Mouse (Mus musculus): Measurements from ENCODE around the gene Lce1a1.
A peak's percentile ranks its signal among the peaks of the same experiment; 100 is the strongest.

The Lce1a1 gene

DNA sequence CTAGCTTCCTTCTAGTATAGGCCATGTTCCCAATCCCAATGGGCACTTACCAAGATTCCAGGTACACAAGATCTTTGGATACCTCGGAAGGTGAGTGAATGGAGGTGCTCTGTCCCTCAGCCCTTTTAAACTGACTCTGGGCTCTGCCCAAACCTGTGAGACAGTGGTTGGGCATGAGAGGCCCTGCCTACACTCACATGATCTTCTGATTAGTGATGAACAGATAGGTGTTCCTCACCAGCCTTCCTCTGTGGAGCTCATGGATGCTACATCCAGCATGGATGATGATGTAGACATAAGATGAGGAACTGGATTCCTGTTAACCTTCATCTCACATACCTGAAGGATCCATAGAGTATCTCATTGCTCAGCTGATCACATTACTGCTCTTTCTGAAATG, at the start of gene Lce1a1:
TSS of gene Lce1a1 (minus strand) at position 101 of the 400 bp plus-strand sequence.
- DNase-seq: no peak

DNA sequence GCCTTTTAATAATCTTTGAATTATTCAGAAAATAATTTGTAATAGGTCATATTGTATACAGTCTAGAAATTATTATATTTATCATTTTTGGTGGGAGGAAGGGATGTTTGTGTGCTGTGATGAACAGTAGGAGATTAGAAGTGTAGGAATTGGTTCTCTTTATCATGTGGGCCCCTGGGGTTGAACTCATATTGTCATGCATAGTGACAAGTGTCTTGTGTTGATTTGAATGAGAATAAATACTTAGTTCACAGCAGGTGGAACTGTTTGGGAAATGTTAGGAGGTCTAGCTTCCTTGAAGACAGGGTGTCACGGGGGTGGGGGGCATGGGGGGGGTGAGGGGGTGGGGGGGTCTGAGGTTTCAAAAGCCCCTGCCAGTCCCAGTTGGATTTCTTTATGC, 46.5 kb upstream of the Lce1a1 start:
- DNase-seq: no peak

DNA sequence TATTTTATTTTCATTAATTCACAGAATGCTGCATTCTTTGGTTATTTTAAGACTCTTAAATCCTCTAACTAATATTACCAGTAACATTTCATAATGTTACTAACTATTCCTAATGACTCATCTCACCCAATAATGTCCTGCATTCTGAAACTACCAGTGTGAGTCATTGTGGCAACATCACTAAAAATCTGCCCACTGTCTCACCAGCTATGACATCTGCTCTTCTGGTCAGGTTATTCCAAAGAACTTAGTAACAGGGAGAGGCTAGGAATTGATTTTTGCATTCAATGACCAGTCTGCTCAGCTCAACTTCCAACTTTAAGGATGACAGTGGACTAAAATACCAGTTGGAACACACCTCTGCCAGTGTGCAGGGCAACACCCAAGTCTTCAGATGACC, 43.6 kb upstream of the Lce1a1 start:
- DNase-seq: no peak

DNA sequence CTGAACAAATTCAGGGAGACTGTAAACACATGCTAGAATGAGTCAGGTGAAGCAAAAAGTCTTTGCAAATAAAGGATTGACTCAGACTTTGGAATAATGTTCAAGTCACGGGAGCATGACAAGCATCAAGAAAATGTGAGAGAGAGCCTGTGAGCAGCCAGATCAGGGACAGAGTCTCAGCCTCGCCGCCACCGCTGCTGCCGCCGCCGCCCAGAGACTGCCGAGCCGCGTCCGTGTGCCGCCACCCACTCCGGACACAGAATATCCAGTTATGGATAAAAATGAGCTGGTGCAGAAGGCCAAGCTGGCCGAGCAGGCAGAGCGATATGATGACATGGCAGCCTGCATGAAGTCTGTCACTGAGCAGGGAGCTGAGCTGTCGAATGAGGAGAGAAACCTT, 41.0 kb upstream of the Lce1a1 start:
- DNase-seq: peak; percentile 19

DNA sequence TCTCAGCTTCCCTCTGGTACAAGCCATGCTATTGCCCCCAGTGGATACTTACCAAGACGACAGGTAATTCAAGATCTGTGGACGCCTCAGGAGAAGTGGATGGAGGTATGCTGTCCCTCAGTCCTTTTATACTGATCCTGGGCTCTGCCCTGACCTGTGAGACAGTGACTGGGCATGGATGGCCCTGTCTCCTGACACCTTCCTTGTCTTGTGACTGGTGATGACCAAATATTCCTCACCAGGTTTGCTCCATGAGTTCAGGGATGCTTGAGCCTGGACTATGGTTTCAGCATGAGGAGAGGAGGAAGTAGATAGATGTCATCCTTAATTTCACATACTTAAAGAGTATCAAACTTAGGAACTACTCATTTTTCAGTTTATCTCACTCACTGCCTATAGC, 39.0 kb upstream of the Lce1a1 start, which contains the start of gene Lce1d:
TSS of gene Lce1d (minus strand) at position 101 of the 400 bp plus-strand sequence.
- no peak for DNase-seq

DNA sequence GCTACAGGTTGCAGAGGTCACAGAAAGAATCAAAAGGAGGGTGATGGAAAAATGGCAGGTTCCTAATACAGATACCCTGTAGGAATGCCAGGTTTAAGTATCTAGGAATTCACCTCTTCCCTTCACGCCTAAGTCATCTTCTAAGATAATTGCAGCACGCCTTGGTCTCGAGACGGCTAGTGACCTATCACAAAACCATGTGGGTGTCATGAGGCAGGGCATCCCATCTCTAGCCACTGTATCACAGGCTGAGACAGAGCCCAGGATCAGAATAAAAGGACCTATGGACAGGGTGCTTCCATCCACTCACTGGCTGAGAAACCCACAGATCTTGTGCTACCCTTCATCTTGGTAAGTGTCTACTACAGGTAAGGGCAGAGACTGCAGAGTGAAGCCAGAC, 30.8 kb upstream of the Lce1a1 start, which contains the start of gene Lce1c:
TSS of gene Lce1c (plus strand) at position 301 of the 400 bp plus-strand sequence.
- no peak for DNase-seq

DNA sequence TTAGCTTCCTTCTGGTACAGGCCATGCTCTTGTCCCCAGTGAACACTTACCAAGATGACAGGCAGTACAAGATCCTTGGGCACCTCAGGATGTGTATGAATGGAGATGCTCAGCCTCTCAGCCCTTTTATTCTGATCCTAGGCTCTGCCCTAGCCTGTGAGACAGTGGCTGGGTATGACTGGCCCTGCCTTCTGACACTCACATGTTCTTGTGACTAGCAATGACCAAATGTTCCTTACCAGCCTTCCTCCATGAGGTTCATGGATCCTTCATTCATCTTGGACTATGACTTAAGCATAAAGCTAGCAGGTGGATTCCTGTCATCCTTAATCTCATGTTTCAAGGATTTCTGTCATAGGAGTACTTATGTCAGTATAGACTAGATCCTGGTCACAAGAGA, 22.1 kb upstream of the Lce1a1 start, which contains the start of gene Lce1a2:
TSS of gene Lce1a2 (minus strand) at position 101 of the 400 bp plus-strand sequence.
- DNase-seq: no peak

DNA sequence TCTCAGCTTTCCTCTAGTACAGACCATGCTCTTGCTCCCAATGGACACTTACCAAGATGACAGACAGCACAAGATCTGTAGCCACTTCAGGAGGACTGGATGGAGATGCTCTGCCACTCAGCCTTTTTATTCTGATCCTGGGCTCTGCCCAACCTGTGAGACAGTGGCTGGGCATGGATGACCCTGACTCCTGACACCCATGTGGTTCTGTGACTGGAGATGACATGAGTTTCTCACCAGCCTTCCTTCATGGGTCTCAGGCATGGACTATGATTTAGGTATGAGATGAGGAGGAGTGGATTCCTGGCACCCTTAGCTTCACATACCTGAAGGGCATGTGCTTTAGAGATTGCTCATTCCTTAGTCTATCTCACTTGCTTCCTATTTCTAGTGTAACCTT, 8.7 kb upstream of the Lce1a1 start, which contains the start of gene Lce1b:
TSS of gene Lce1b (minus strand) at position 101 of the 400 bp plus-strand sequence.
- DNase-seq: no peak

DNA sequence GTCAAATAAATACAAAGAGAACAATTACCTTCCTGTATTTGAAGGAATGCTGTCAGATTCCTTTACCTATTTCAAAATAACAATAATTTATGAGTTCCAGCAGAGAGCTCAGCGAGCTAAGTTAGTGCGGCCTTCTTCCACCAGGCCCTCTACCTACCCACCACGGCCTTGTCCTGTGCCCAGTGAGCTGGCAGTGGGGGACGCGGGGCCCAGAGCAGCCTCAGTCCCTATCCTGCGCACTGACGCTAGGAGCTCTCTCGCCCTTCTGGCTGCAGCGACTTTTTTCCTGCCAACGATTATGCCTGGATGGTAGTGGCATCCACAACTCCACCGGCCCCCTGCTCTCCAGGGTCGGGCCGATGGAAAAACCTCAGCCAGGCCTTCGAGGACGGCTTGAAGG, 8.3 kb downstream of the Lce1a1 start:
- DNase-seq: no peak

DNA sequence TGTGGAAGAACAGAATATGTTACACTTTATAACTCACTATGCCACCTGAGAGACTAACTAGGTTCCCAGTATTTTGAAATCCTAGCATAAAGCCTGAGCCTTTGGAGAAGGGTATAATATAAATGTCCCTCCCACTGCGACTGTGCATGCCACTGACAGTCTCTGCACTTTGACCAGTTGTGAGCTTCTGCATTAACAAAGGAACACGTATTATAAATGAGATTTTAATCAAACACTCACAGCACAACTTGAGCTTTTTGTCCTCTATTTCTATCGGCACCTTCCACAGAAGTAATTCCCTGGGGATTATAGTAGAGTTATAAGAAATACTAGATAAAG, 9.5 kb downstream of the Lce1a1 start:
- DNase-seq: no peak

DNA sequence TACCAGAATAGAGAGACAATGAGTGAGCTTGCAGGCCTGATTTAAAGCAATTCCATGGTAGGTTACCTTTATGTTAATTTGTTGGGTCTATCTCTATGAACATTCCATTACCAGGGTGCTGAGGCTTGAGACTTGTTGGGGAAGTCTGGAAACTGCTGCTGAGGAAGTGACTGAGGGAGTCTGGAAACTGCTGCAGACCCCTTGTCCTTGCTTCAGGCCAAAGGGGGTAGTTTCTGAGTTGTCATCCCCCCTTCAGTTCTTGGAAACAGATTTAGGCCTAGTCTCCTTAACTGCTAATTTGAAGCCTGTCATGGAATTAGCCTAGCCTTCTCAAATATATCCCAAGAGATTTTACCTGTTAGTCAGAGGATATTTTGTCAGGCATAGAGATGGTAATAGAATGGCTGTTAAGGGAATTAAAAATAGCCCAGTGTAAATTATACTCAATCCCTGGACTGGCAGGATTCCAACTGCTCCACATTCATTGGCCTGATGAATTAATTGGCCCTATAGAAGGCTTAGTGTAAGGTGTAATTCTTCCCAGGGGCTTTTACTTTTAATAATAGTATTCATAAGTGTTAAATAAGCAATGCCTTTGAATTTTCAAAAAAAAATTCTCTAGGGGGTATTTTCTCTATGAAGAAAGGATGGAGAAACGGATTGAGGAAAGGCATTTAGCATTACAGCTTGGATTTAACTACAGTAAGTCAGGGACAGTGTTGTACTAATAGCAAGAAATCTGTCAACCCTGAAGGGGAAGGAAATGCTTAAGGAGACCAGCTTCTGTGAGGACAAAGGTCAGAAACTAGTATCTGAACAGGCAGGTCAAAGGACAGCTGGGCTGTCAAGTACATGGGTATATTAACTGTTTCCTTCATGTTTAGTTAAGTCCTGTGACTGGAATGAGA, 10.1 kb downstream of the Lce1a1 start:
- no peak for DNase-seq

DNA sequence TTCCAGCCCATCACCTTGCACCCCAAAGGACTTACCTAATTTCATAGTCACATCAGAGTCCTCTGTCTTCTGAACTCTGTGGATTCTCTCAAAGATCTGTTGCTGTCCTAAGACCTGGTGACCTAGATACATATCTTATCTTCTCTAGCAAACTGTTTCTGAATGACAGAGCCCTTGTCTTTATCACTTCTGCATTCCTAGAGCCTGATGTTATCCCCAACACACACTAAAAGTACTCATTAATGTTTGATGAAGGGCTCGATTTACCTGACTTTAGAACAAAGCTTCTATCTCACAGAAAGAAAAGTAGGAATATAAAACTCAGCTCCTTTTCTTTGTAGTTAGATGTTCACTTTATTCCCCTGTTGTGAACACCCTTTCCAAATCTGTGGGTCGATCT, 26.5 kb downstream of the Lce1a1 start, which contains the start of gene Lce6a:
TSS of gene Lce6a (minus strand) at position 101 of the 400 bp plus-strand sequence.
- no peak for DNase-seq

DNA sequence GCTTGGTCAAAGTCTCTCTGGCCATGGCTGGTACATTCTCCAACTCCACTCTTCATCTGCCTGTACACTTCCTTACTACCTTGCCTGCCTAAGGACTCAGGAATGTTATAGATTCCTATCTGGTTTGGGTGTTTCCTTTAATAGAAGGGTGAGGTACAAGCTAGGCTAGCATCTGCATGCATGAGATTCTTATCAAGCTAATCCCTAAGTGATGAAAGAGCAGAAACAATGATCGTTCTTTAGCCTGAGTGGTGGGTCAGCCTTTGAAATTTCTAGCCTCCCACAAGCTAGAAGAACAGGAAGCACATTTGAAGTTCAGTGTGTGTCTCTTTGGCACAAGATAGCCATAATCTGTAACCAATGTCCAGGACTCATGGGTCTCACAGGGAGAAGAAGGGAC, 38.3 kb downstream of the Lce1a1 start:
- no peak for DNase-seq

DNA sequence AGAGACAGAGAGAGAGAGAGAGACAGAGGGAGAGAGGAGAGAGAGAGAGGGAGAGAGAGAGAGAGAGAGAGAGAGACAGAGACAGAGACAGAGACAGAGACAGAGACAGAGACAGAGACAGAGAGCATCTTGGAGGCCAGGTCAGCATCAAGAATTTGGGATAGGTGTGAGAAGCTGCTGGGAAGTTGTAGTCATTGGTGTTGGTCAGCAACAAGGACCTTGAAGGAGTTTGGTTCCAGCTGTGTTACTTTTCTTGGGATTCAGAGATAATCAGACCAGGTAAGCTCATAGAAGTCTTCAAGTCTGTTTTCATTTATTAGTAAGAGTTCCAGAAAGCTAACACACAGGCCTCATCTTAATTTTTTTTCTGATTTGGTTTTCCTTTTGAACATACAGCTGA, 40.7 kb downstream of the Lce1a1 start, which contains the start of gene 2210017I01Rik:
TSS of gene 2210017I01Rik (minus strand) at position 101 of the 400 bp plus-strand sequence.
- DNase-seq: no peak

DNA sequence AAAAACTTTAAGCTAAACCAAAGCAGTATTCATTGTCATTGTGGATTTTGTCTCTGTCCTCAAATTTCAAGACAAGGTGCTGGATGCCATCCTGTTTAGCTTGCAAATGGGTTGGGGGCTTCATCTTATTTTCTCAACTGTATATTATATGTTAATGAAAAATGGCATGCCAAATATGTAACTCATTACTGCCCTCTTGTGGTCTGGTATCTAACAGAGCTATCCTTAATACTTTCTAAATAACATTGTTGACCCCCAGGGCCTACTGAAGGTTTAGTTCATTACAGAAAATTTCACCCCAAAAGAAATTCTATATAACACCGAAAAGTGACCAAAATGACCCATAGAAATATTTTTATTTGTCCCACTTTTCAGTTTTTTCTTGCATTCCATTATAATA, 45.9 kb downstream of the Lce1a1 start:
- DNase-seq: no peak

DNA sequence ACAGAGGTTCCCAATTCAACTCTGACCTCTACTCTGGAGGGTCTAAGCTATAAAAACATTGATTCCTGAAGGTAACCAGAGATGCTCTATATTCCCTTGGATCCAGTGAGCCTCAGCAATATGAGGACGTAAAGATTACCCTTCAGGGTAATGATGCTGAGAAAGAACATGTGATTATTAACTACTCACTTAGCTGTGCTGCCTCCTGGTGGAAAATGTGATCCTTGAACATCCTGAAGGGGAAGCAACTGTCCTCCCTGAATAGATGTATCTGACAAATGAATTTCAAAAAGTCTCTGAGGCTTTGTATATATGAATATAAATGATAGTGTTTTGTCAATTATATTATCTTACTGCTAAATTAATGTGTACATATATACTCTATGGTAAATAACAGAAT, 47.7 kb downstream of the Lce1a1 start:
- no peak for DNase-seq

DNA sequence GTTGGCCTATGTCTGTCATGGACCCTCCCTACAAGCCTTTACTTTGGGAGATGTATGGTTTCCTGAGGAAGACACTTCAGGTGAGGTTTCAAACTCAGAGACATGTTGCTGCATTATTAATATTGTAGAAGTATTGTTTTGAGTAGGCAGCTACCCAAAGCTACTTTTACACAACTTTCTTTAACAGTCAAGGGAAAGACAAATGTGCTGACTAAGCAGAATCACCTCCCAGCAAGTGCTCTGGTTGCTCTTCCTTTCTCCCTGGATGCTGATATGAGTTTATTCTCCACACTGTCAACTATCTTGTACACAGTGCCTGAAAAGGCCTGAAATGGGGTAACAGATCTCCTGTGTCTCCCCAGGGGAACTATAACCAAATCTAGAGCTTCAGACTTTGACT, 48.1 kb downstream of the Lce1a1 start:
- DNase-seq: no peak

DNA sequence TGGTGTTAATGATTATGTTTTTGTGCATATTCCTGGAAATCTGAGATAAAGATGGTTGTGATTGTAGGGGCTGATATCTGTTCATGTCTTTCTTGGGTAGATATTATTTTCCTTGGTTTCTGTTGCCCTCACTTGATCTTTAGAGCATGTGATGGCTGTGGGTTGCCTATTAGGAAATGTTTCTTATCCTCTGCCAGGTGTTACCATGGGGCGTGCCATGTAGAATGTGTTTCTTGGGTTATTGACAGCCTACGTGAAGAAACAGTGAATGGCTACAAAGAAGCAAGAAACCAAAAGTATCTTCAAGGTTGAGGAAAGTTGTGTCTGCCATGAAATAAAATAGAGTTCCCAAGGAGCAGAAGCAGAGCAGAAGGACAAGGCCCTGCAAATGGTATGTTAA, 49.7 kb downstream of the Lce1a1 start:
- DNase-seq: no peak
